Mouse (Mus musculus) heart, postnatal 0 days (tissue): ENCODE data around the gene Ntng2. TPM values are rescaled to one million over a fixed set of nuclear protein-coding genes. Genes with fewer than 3 reads are reported as not detected.

ENCODE experiments used
- ATAC-seq: fragments of 200-750 bp; cut with Nextera tagmentation; 2 replicates; pipeline ENCODE4 v1.8.0; 2017; ENCODE audit warnings: low read depth, moderate number of reproducible peaks, moderate library complexity; ENCODE audit not compliant: insufficient read depth
- DNase-seq: peaks from one replicate; pipeline ENCODE4 v3.0.0-alpha.2; 2016; ENCODE audit warnings: low spot score
- H3K27ac ChIP-seq: fragments of 300-500 bp; sonication (generic); 2 replicates; pipeline ENCODE4 v1.5.1; 2014; ENCODE audit warnings: low read depth, mild to moderate bottlenecking
- H3K27me3 ChIP-seq: fragments of 300-500 bp; sonication (generic); 2 replicates; pipeline ENCODE4 v1.6.1; 2014; ENCODE audit warnings: low read length, mixed read lengths; ENCODE audit not compliant: control insufficient read depth, insufficient read depth
- H3K36me3 ChIP-seq: fragments of 300-500 bp; sonication (generic); replicated peaks from 2 replicates; pipeline ENCODE4 v1.6.1; 2014; ENCODE audit warnings: low read length, mixed read lengths; ENCODE audit not compliant: control insufficient read depth, insufficient read depth
- H3K4me1 ChIP-seq: fragments of 300-500 bp; sonication (generic); 2 replicates; pipeline ENCODE4 v1.6.1; 2014; ENCODE audit warnings: antibody characterized with exemption; ENCODE audit not compliant: control insufficient read depth, insufficient read depth
- H3K4me2 ChIP-seq: fragments of 300-500 bp; sonication (generic); 2 replicates; pipeline ENCODE4 v1.6.1; 2014; ENCODE audit warnings: low read depth, mild to moderate bottlenecking, low read length, moderate library complexity
- H3K4me3 ChIP-seq: fragments of 300-500 bp; sonication (generic); 2 replicates; pipeline ENCODE4 v1.5.1; 2014; ENCODE audit warnings: low read depth, low read length
- H3K9ac ChIP-seq: fragments of 300-500 bp; sonication (generic); replicated peaks from 2 replicates; pipeline ENCODE4 v1.6.1; 2014; ENCODE audit warnings: low read depth, low read length, mixed read lengths
- H3K9me3 ChIP-seq: fragments of 300-500 bp; sonication (generic); replicated peaks from 2 replicates; pipeline ENCODE4 v1.6.1; 2016; ENCODE audit warnings: low read length; ENCODE audit not compliant: control insufficient read depth
- CTCF ChIP-seq: IDR thresholded peaks from 2 replicates; pipeline ENCODE4 v1.5.1; 2016; ENCODE audit warnings: antibody characterized with exemption, control low read depth, low read depth
- EP300 ChIP-seq: IDR thresholded peaks from 2 replicates; pipeline ENCODE4 v1.6.1; 2016; ENCODE audit warnings: antibody characterized with exemption, low read depth
- WGBS: fragments of 180-500 bp; shearing (Covaris S2); extraction: QIAGEN DNeasy Blood & Tissue Kit; methylation state at CpG from one replicate; pipeline ENCODE4 v1.1.7; 2014; 5-methylcytosine and 5-hydroxymethylcytosine counted together
- polyA plus RNA-seq: library from polyadenylated mRNA; unstranded; fragments of >200 nt; fragmentation: Nextera tagmentation; extraction: Ambion mirVana; gene quantifications from 2 replicates; pipeline ENCODE4 v1.2.1, GENCODE M21; 2015
- total RNA-seq: library from RNA; depleted of rRNA; stranded (reverse); fragments of >200 nt; gene quantifications from 2 replicates; pipeline ENCODE4 v1.2.3, GENCODE M21; 2014; ENCODE audit warnings: low replicate concordance

Gene Ntng2
- total and polyA plus RNA-seq, 2 experiments from 2014 or later: 0.12 to 0.73 TPM

GRCm38 (mm10) chr2:29196844-29197243 is 56.0 kb downstream of the Ntng2 start:
- WGBS: 64% methylated on average over 12 of the region's 12 CpGs
- Histone ChIP-seq H3K9ac (no peak overlapping the region), H3K4me3 (no peak overlapping the region), H3K27me3 (peaks cover 57% of the 10 kb centered on the region), H3K4me1 (peaks cover 6% of the 10 kb centered on the region), H3K4me2 (no peak overlapping the region), H3K9me3 (no peaks in the 10 kb centered on the region), H3K27ac (no peak overlapping the region), H3K36me3 (no peaks in the 10 kb centered on the region)
- DNase-seq: no peak
- no peak for TF ChIP-seq EP300
- no peak for TF ChIP-seq CTCF
- ATAC-seq: no peak

GRCm38 (mm10) chr2:29194547-29195463 is 58.0 kb downstream of the Ntng2 start:
- peak overlapping the region; percentile 42 for H3K4me3 ChIP-seq
- H3K4me2 ChIP-seq: peak overlapping the region; percentile 84
- no peaks in the 10 kb centered on the region for H3K9me3 ChIP-seq
- peaks cover 40% of the 10 kb centered on the region for H3K27me3 ChIP-seq
- no peak for TF ChIP-seq EP300
- peak; percentile 75 for TF ChIP-seq CTCF
- H3K4me1 ChIP-seq: peaks cover 9% of the 10 kb centered on the region
- 2% methylated on average over 61 of the region's 61 CpGs for WGBS
- H3K27ac ChIP-seq: no peak overlapping the region
- no peaks in the 10 kb centered on the region for H3K36me3 ChIP-seq
- ATAC-seq: peak; percentile 48; the same call in 1 of the 2 replicates
- no peak overlapping the region for H3K9ac ChIP-seq
- peak; percentile 41 for DNase-seq

- DNase-seq (no peak), ATAC-seq (no peak)
- Histone ChIP-seq H3K4me3 (peak overlapping the region; percentile 42), H3K36me3 (no peaks in the 10 kb centered on the region), H3K27me3 (peaks cover 38% of the 10 kb centered on the region), H3K9ac (no peak overlapping the region), H3K27ac (no peak overlapping the region), H3K4me1 (peaks cover 9% of the 10 kb centered on the region), H3K4me2 (peak overlapping the region; percentile 84), H3K9me3 (no peaks in the 10 kb centered on the region)
- TF ChIP-seq CTCF (no peak), EP300 (no peak)
- 26% methylated on average over 16 of the region's 16 CpGs for whole genome bisulfite sequencing
Measured at GRCm38 (mm10) chr2:29193819-29194546, 58.8 kb downstream of the Ntng2 start.

- Histone ChIP-seq H3K9me3 (no peaks in the 10 kb centered on the region), H3K4me2 (no peak overlapping the region), H3K36me3 (no peaks in the 10 kb centered on the region), H3K27ac (no peak overlapping the region), H3K4me3 (no peak overlapping the region), H3K4me1 (peaks cover 9% of the 10 kb centered on the region), H3K27me3 (peaks cover 36% of the 10 kb centered on the region), H3K9ac (no peak overlapping the region)
- TF ChIP-seq CTCF: peak; percentile 36
- TF ChIP-seq EP300: no peak
- ATAC-seq (no peak), DNase-seq (no peak)
- 80% methylated on average over 8 of the region's 8 CpGs for WGBS
Measured at GRCm38 (mm10) chr2:29192629-29193278, 60.1 kb downstream of the Ntng2 start.
